Mouse (Mus musculus) fat pad, adult 2 months (tissue): ENCODE data around the gene Zdhhc24.
A peak's percentile ranks its signal among the peaks of the same experiment; 100 is the strongest.
"Not testable (repeated sequence)": the region's sequence is repeated elsewhere in the genome, so short reads cannot be mapped to it uniquely, and the experiment has no call there.

ENCODE experiments used
- DNase-seq: peaks from one replicate; pipeline ENCODE4 v3.0.0-alpha.2; 2011; ENCODE audit warnings: low read depth, low spot score; ENCODE audit errors: extremely low read depth

Zdhhc24 gene

GRCm38 (mm10) chr19:4878405-4879323 lies at the start of gene Zdhhc24:
Gene Zdhhc24 (plus strand): TSS chr19:4878668.
- DNase-seq: peak; percentile 56

- no peak for DNase-seq
Observed at GRCm38 (mm10) chr19:4829156-4829555, 49.3 kb upstream of the Zdhhc24 start.

- DNase-seq: no peak
Observed at GRCm38 (mm10) chr19:4833977-4834376, 44.5 kb upstream of the Zdhhc24 start.

- DNase-seq: no peak
Observed at GRCm38 (mm10) chr19:4836096-4836495, 42.4 kb upstream of the Zdhhc24 start.

- DNase-seq: no peak
Observed at GRCm38 (mm10) chr19:4837049-4837448, 41.4 kb upstream of the Zdhhc24 start.

GRCm38 (mm10) chr19:4838526-4839140 lies 39.8 kb upstream of the Zdhhc24 start:
- no peak for DNase-seq

GRCm38 (mm10) chr19:4839149-4839548 lies 39.3 kb upstream of the Zdhhc24 start, which contains the start of the genes Ccs and Ccdc87:
Gene Ccs (minus strand): TSS chr19:4839332.
Gene Ccdc87 (plus strand): TSS chr19:4839366.
- DNase-seq: no peak

GRCm38 (mm10) chr19:4840848-4841247 lies 37.6 kb upstream of the Zdhhc24 start:
- no peak for DNase-seq

- DNase-seq: no peak
Observed at GRCm38 (mm10) chr19:4842611-4843010, 35.9 kb upstream of the Zdhhc24 start.

GRCm38 (mm10) chr19:4845846-4846245 lies 32.6 kb upstream of the Zdhhc24 start:
- DNase-seq: no peak

GRCm38 (mm10) chr19:4847490-4847889 lies 31.0 kb upstream of the Zdhhc24 start:
- DNase-seq: no peak

GRCm38 (mm10) chr19:4849800-4850199 lies 28.7 kb upstream of the Zdhhc24 start:
- DNase-seq: no peak

GRCm38 (mm10) chr19:4850281-4850680 lies 28.2 kb upstream of the Zdhhc24 start:
- no peak for DNase-seq

- no peak for DNase-seq
Observed at GRCm38 (mm10) chr19:4854552-4855469, 23.7 kb upstream of the Zdhhc24 start, which contains the start of gene Ctsf. Gene Ctsf (plus strand): TSS chr19:4855130.

GRCm38 (mm10) chr19:4855470-4855820 lies 23.0 kb upstream of the Zdhhc24 start:
- no peak for DNase-seq

- DNase-seq: no peak
Observed at GRCm38 (mm10) chr19:4855951-4856350, 22.5 kb upstream of the Zdhhc24 start.

GRCm38 (mm10) chr19:4859081-4859480 lies 19.4 kb upstream of the Zdhhc24 start:
- DNase-seq: no peak

- no peak for DNase-seq
Observed at GRCm38 (mm10) chr19:4863048-4863447, 15.4 kb upstream of the Zdhhc24 start.

- no peak for DNase-seq
Observed at GRCm38 (mm10) chr19:4865147-4865546, 13.3 kb upstream of the Zdhhc24 start.

- DNase-seq: not testable (repeated sequence)
Observed at GRCm38 (mm10) chr19:4874613-4875012, 3.9 kb upstream of the Zdhhc24 start.

GRCm38 (mm10) chr19:4876241-4876640 lies 2.2 kb upstream of the Zdhhc24 start:
- DNase-seq: no peak
